Mouse (Mus musculus): ENCODE measurements around the gene Olfr1013. TPM values are rescaled to one million over a fixed set of nuclear protein-coding genes. Genes with fewer than 3 reads are reported as not detected.

The Olfr1013 gene
- polyA plus RNA-seq (2015; fragmentation: Nextera tagmentation; extraction: Ambion mirVana): not detected in 2 replicates

DNA sequence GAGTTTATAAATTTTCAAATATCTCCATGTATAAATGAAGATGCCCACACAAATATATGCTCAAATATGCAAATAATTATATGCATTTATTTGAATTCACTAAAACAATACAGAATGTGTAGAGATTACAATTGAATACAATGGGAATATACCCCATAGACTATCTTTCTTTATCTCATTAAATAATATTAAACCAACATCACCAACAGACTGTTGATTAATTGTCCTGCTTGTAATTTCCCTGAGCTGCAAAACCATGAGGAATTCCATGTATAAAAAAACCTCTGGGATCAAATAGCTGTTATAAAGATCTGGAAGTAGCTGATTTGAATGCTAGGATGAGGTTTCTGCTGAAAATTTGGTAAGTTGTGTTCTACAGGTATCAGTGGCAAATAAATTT, at the start of gene Olfr1013:
Olfr1013 (plus strand) TSS at position 301 of the 400 bp plus-strand sequence.
- H3K27ac ChIP-seq (ENCODE audit: low read length): no peak within 1 kb of the TSS
- ATAC-seq: no peak
- H3K4me1 ChIP-seq (replicated peaks; ENCODE audit: control insufficient read depth, insufficient read depth, low read length): no peaks in the 10 kb centered on the region
- H3K9me3 ChIP-seq (ENCODE audit: control insufficient read depth, low read length): no peaks in the 10 kb centered on the region
- H3K9ac ChIP-seq (replicated peaks; ENCODE audit: low read depth, low read length): no peak within 1 kb of the TSS
- no peak within 1 kb of the TSS for H3K4me2 ChIP-seq (ENCODE audit: low read length)
- H3K4me3 ChIP-seq (replicated peaks; ENCODE audit: low read length): no peak within 1 kb of the TSS
- H3K27me3 ChIP-seq (replicated peaks; ENCODE audit: control insufficient read depth, insufficient read depth, low read length): no peaks in the 10 kb centered on the region
- no peaks in the 10 kb centered on the region for H3K36me3 ChIP-seq (ENCODE audit: control insufficient read depth, insufficient read depth)

DNA sequence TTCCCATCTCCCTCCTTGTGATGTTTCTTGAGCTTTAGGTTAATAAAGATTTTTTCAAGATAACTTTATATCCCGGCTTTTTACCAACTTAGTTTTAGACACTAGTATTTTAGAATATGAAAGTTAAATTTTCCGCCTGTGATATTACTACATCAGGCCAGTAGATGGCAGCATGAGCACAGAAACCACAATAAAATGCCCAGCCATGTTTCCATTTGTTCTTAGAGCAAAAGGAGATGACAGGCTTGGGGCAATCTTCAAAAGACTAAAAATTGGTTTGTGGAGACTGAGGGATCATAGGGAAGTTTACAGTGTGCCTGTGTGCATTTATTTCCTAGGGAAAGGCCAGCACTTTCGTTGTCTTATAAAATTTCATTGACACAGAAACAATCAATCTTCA, 41.1 kb upstream of the Olfr1013 start:
- no peaks in the 10 kb centered on the region for H3K27me3 ChIP-seq (replicated peaks; ENCODE audit: control insufficient read depth, insufficient read depth, low read length)
- no peaks in the 10 kb centered on the region for H3K4me1 ChIP-seq (replicated peaks; ENCODE audit: control insufficient read depth, insufficient read depth, low read length)
- H3K36me3 ChIP-seq (ENCODE audit: control insufficient read depth, insufficient read depth): no peaks in the 10 kb centered on the region
- no peak overlapping the region for H3K4me3 ChIP-seq (replicated peaks; ENCODE audit: low read length)
- no peak overlapping the region for H3K4me2 ChIP-seq (ENCODE audit: low read length)
- no peaks in the 10 kb centered on the region for H3K9me3 ChIP-seq (ENCODE audit: control insufficient read depth, low read length)
- no peak overlapping the region for H3K27ac ChIP-seq (ENCODE audit: low read length)
- ATAC-seq: no peak; the same call in 1 of the 2 replicates
- 11% methylated on average over 3 of the region's 3 CpGs for WGBS
- no peak overlapping the region for H3K9ac ChIP-seq (replicated peaks; ENCODE audit: low read depth, low read length)

DNA sequence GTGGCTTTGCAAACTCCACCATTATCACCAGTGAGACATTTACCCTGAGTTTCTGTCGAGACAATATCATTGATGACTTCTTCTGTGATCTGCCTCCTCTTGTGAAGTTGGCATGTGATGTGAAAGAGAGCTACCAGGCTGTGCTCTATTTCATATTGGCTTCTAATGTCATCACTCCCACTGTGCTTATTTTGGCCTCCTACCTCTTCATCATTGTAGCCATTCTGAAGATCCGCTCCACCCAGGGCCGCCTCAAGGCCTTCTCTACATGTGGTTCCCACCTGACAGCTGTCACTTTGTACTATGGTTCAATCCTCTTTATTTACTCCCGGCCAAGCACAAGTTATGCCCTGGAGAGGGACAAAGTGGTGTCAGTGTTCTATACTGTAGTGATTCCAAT, 13.1 kb upstream of the Olfr1013 start:
- no peaks in the 10 kb centered on the region for H3K9me3 ChIP-seq (ENCODE audit: control insufficient read depth, low read length)
- no peaks in the 10 kb centered on the region for H3K27me3 ChIP-seq (replicated peaks; ENCODE audit: control insufficient read depth, insufficient read depth, low read length)
- no peaks in the 10 kb centered on the region for H3K4me1 ChIP-seq (replicated peaks; ENCODE audit: control insufficient read depth, insufficient read depth, low read length)
- no peak overlapping the region for H3K4me2 ChIP-seq (ENCODE audit: low read length)
- ATAC-seq: no peak
- no peak overlapping the region for H3K4me3 ChIP-seq (replicated peaks; ENCODE audit: low read length)
- no peaks in the 10 kb centered on the region for H3K36me3 ChIP-seq (ENCODE audit: control insufficient read depth, insufficient read depth)
- H3K27ac ChIP-seq (ENCODE audit: low read length): no peak overlapping the region
- 82% methylated on average over 4 of the region's 4 CpGs for WGBS
- H3K9ac ChIP-seq (replicated peaks; ENCODE audit: low read depth, low read length): no peak overlapping the region

DNA sequence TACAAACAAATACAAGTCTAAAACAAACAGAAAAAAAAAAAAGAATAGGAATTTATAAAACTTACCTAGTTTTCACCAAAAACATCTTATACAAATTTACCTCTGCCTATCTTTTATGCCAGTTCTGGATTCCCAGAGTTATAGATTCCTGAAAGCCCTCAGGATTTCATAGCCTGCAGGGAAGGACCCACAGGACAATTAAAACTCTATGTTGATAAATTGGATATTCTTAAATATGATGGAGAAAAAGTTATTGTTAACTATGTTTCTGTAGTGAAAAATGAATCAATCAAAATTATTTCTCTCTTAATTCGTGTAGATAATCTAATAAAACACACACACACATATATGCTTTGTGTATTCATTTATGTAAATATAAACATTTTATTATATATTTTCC, 4.2 kb upstream of the Olfr1013 start, which contains the start of gene Olfr1012:
Olfr1012 (minus strand) TSS at position 101 of the 400 bp plus-strand sequence.
- no peak for ATAC-seq
- Histone ChIP-seq H3K4me3 (replicated peaks; ENCODE audit: low read length) (no peak within 1 kb of the TSS), H3K9me3 (ENCODE audit: control insufficient read depth, low read length) (no peaks in the 10 kb centered on the region), H3K4me2 (ENCODE audit: low read length) (no peak within 1 kb of the TSS), H3K9ac (replicated peaks; ENCODE audit: low read depth, low read length) (no peak within 1 kb of the TSS), H3K36me3 (ENCODE audit: control insufficient read depth, insufficient read depth) (no peaks in the 10 kb centered on the region), H3K27ac (ENCODE audit: low read length) (no peak within 1 kb of the TSS), H3K4me1 (replicated peaks; ENCODE audit: control insufficient read depth, insufficient read depth, low read length) (no peaks in the 10 kb centered on the region), H3K27me3 (replicated peaks; ENCODE audit: control insufficient read depth, insufficient read depth, low read length) (no peaks in the 10 kb centered on the region)
- 73% methylated on average over 1 of the region's 1 CpGs for whole genome bisulfite sequencing

DNA sequence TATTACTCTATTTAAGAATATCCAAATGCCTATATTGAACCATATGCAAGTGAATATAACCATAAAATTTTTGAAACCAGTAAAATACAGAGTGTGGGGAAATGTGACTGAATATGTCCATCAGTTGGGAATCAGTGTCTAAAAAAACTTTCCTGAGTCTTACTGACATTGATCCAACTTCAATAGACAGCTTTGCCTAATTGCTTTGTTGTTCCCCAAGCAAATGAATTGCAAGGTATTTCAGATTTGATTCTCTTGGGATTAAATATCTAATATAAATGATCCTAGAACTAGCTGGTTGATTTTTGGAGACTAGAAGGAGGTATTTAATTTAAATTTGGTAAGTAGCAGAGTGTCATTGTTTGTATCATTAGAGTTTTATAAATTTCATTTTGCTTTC, 5.5 kb downstream of the Olfr1013 start, which contains the start of gene Olfr1014:
Olfr1014 (plus strand) TSS at position 301 of the 400 bp plus-strand sequence.
- H3K4me2 ChIP-seq (ENCODE audit: low read length): no peak within 1 kb of the TSS
- ATAC-seq: no peak
- H3K9me3 ChIP-seq (ENCODE audit: control insufficient read depth, low read length): no peaks in the 10 kb centered on the region
- no peaks in the 10 kb centered on the region for H3K4me1 ChIP-seq (replicated peaks; ENCODE audit: control insufficient read depth, insufficient read depth, low read length)
- no peaks in the 10 kb centered on the region for H3K36me3 ChIP-seq (ENCODE audit: control insufficient read depth, insufficient read depth)
- no peak within 1 kb of the TSS for H3K9ac ChIP-seq (replicated peaks; ENCODE audit: low read depth, low read length)
- H3K4me3 ChIP-seq (replicated peaks; ENCODE audit: low read length): no peak within 1 kb of the TSS
- no peak within 1 kb of the TSS for H3K27ac ChIP-seq (ENCODE audit: low read length)
- no peaks in the 10 kb centered on the region for H3K27me3 ChIP-seq (replicated peaks; ENCODE audit: control insufficient read depth, insufficient read depth, low read length)

DNA sequence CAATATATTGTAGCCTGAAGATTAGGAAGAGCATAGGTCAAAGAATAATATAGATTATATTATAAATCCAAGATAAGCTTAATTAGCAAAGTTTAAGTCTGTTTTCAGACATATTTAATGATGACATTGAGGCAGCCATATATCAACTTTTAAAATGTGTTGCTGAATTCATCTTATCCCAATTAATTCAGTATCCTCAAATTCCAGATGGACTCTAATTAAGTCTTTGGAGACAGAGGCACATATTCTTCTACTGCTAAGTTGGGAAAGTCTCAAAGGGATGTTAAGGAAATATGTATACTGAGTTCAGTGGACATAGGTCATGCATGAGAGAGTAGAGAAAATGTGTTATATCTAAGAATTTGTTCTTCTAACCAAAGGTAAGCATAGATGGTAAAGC, 14.8 kb downstream of the Olfr1013 start, which contains the start of gene Olfr1015:
Olfr1015 (plus strand) TSS at position 301 of the 400 bp plus-strand sequence.
- Histone ChIP-seq H3K4me2 (ENCODE audit: low read length) (no peak within 1 kb of the TSS), H3K9ac (replicated peaks; ENCODE audit: low read depth, low read length) (no peak within 1 kb of the TSS), H3K9me3 (ENCODE audit: control insufficient read depth, low read length) (no peaks in the 10 kb centered on the region), H3K27ac (ENCODE audit: low read length) (no peak within 1 kb of the TSS), H3K27me3 (replicated peaks; ENCODE audit: control insufficient read depth, insufficient read depth, low read length) (no peaks in the 10 kb centered on the region), H3K36me3 (ENCODE audit: control insufficient read depth, insufficient read depth) (no peaks in the 10 kb centered on the region), H3K4me3 (replicated peaks; ENCODE audit: low read length) (no peak within 1 kb of the TSS), H3K4me1 (replicated peaks; ENCODE audit: control insufficient read depth, insufficient read depth, low read length) (no peaks in the 10 kb centered on the region)
- ATAC-seq: no peak

DNA sequence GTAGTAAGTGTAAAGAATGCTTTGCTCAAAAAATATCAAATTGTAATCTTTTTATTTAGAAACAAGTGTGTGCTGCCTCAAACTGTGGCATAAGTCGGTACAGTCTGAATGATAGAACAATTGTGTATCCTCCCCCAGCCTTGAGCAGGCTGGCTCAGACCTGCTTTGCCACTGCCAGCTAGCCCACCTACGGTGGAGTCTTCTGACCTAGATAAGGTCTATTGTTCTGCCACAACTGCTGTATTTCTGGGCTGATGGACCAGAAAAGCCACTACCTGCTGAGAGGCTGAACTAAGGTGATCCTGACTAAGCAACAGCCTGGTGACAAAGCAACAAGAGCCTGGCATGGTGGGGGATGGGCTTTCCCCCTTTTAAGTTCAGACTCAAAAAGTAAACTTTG, 25.4 kb downstream of the Olfr1013 start:
- Histone ChIP-seq H3K27me3 (replicated peaks; ENCODE audit: control insufficient read depth, insufficient read depth, low read length) (no peaks in the 10 kb centered on the region), H3K4me3 (replicated peaks; ENCODE audit: low read length) (no peak overlapping the region), H3K4me1 (replicated peaks; ENCODE audit: control insufficient read depth, insufficient read depth, low read length) (no peaks in the 10 kb centered on the region), H3K4me2 (ENCODE audit: low read length) (no peak overlapping the region), H3K9ac (replicated peaks; ENCODE audit: low read depth, low read length) (no peak overlapping the region), H3K36me3 (ENCODE audit: control insufficient read depth, insufficient read depth) (no peaks in the 10 kb centered on the region), H3K27ac (ENCODE audit: low read length) (no peak overlapping the region), H3K9me3 (ENCODE audit: control insufficient read depth, low read length) (no peaks in the 10 kb centered on the region)
- no peak for ATAC-seq
- WGBS: 15% methylated on average over 2 of the region's 2 CpGs

DNA sequence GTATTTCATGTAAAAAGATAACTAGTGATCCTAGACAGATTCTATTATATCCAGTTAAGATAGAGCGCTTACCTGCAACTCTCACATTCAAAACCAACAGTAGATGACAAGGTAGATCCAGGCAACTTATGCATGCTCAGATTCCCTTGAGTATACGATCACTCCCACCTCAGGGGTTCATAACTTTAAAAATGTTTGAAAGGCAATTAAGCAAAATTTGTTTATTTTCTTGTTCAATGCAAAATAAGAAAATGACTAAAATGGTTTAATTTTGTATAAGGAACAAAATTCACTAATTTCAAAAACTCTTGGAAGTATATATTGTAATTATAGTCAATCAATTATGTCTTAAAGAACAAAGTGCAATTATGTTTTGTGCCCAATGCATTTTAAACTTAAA, 35.5 kb downstream of the Olfr1013 start, which contains the start of gene Olfr1016:
Olfr1016 (minus strand) TSS at position 101 of the 400 bp plus-strand sequence.
- no peak within 1 kb of the TSS for H3K4me2 ChIP-seq (ENCODE audit: low read length)
- no peak within 1 kb of the TSS for H3K27ac ChIP-seq (ENCODE audit: low read length)
- H3K9ac ChIP-seq (replicated peaks; ENCODE audit: low read depth, low read length): no peak within 1 kb of the TSS
- no peaks in the 10 kb centered on the region for H3K4me1 ChIP-seq (replicated peaks; ENCODE audit: control insufficient read depth, insufficient read depth, low read length)
- H3K27me3 ChIP-seq (replicated peaks; ENCODE audit: control insufficient read depth, insufficient read depth, low read length): no peaks in the 10 kb centered on the region
- H3K4me3 ChIP-seq (replicated peaks; ENCODE audit: low read length): no peak within 1 kb of the TSS
- no peaks in the 10 kb centered on the region for H3K36me3 ChIP-seq (ENCODE audit: control insufficient read depth, insufficient read depth)
- ATAC-seq: no peak
- 89% methylated on average over 2 of the region's 2 CpGs for WGBS
- H3K9me3 ChIP-seq (ENCODE audit: control insufficient read depth, low read length): no peaks in the 10 kb centered on the region

DNA sequence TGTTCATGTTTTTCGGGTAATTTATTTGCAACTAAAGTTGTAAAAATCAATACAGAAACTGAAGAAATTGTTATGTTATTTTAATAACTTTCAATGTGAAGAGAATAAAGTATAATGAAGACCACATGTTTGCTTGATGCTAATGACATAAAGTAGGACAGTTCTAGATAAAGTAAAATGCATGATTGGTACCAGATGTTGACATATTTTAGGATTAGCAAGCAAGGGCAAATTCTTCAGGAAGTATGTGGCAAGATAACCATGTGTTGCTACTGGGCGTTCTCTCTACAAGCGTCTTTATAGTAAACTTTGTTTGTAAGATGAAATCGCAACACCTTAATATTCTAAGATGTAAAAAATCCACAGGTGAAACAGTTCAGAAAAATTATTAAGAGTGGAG, 37.6 kb downstream of the Olfr1013 start:
- H3K9me3 ChIP-seq (ENCODE audit: control insufficient read depth, low read length): no peaks in the 10 kb centered on the region
- WGBS: 93% methylated on average over 4 of the region's 4 CpGs
- H3K27ac ChIP-seq (ENCODE audit: low read length): no peak overlapping the region
- no peaks in the 10 kb centered on the region for H3K4me1 ChIP-seq (replicated peaks; ENCODE audit: control insufficient read depth, insufficient read depth, low read length)
- H3K9ac ChIP-seq (replicated peaks; ENCODE audit: low read depth, low read length): no peak overlapping the region
- no peak for ATAC-seq
- H3K36me3 ChIP-seq (ENCODE audit: control insufficient read depth, insufficient read depth): no peaks in the 10 kb centered on the region
- no peaks in the 10 kb centered on the region for H3K27me3 ChIP-seq (replicated peaks; ENCODE audit: control insufficient read depth, insufficient read depth, low read length)
- no peak overlapping the region for H3K4me2 ChIP-seq (ENCODE audit: low read length)
- no peak overlapping the region for H3K4me3 ChIP-seq (replicated peaks; ENCODE audit: low read length)

DNA sequence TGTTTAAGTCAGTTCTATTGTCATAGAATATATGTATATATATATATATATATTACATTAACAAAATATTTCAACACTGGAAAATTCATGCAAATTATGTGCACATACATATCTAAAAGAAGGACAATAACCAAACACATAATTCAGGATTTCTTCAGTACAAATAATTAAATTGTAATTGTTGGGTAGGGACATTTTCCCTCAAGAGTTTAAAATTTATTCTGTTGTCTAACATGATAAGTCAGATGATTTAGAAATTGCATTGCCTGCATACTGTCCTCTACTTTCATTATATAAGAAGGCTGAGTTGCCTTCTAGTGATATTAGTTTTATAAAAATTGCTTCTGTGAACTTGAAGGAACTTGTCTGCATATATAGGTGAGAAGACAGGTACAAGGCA, 51.3 kb downstream of the Olfr1013 start, which contains the start of gene Olfr1018:
Olfr1018 (plus strand) TSS at position 301 of the 400 bp plus-strand sequence.
- no peaks in the 10 kb centered on the region for H3K27me3 ChIP-seq (replicated peaks; ENCODE audit: control insufficient read depth, insufficient read depth, low read length)
- H3K9ac ChIP-seq (replicated peaks; ENCODE audit: low read depth, low read length): no peak within 1 kb of the TSS
- H3K27ac ChIP-seq (ENCODE audit: low read length): no peak within 1 kb of the TSS
- ATAC-seq: no peak
- no peaks in the 10 kb centered on the region for H3K4me1 ChIP-seq (replicated peaks; ENCODE audit: control insufficient read depth, insufficient read depth, low read length)
- H3K4me3 ChIP-seq (replicated peaks; ENCODE audit: low read length): no peak within 1 kb of the TSS
- no peaks in the 10 kb centered on the region for H3K9me3 ChIP-seq (ENCODE audit: control insufficient read depth, low read length)
- no peak within 1 kb of the TSS for H3K4me2 ChIP-seq (ENCODE audit: low read length)
- H3K36me3 ChIP-seq (ENCODE audit: control insufficient read depth, insufficient read depth): no peaks in the 10 kb centered on the region
